Mouse (Mus musculus) forebrain, postnatal 0 days (tissue): ENCODE results near the gene Gm9573. TPM values are rescaled to one million over a fixed set of nuclear protein-coding genes. Genes with fewer than 3 reads are reported as not detected.

Source experiments
- ATAC-seq: fragments of 200-750 bp; cut with Nextera tagmentation; 2 replicates; pipeline ENCODE4 v1.8.0; 2017; ENCODE audit warnings: mild to moderate bottlenecking, moderate library complexity
- DNase-seq: peaks from one replicate; pipeline ENCODE4 v3.0.0-alpha.2; 2015
- H3K27ac ChIP-seq: fragments of 300-500 bp; sonication (generic); 2 replicates; pipeline ENCODE4 v1.5.1; 2014; ENCODE audit warnings: low read depth, mild to moderate bottlenecking, antibody characterized with exemption, low read length, moderate library complexity, mixed read lengths
- H3K27me3 ChIP-seq: fragments of 300-500 bp; sonication (generic); 2 replicates; pipeline ENCODE4 v1.6.1; 2014; ENCODE audit warnings: mild to moderate bottlenecking, low read length, mixed read lengths; ENCODE audit not compliant: insufficient read depth
- H3K36me3 ChIP-seq: fragments of 300-500 bp; sonication (generic); 2 replicates; pipeline ENCODE4 v1.6.1; 2014; ENCODE audit warnings: mild to moderate bottlenecking, moderate library complexity; ENCODE audit not compliant: insufficient read depth
- H3K4me1 ChIP-seq: fragments of 300-500 bp; sonication (generic); 2 replicates; pipeline ENCODE4 v1.6.1; 2014; ENCODE audit warnings: antibody characterized with exemption; ENCODE audit not compliant: insufficient read depth
- H3K4me2 ChIP-seq: fragments of 300-500 bp; sonication (generic); 2 replicates; pipeline ENCODE4 v1.6.1; 2014; ENCODE audit warnings: low read depth, mild to moderate bottlenecking, moderate library complexity
- H3K4me3 ChIP-seq: fragments of 300-500 bp; sonication (generic); 2 replicates; pipeline ENCODE4 v1.5.1; 2014; ENCODE audit warnings: low read depth, low read length, mixed read lengths
- H3K9ac ChIP-seq: fragments of 300-500 bp; sonication (generic); 2 replicates; pipeline ENCODE4 v1.6.1; 2014; ENCODE audit warnings: mild to moderate bottlenecking
- H3K9me3 ChIP-seq: fragments of 300-500 bp; sonication (generic); 2 replicates; pipeline ENCODE4 v1.6.1; 2016; ENCODE audit warnings: low read length
- CTCF ChIP-seq: sonication (generic); IDR thresholded peaks from 2 replicates; pipeline ENCODE4 v1.5.1; 2016; ENCODE audit warnings: antibody characterized with exemption, control low read depth, low read depth
- WGBS: fragments of 180-500 bp; shearing (Covaris S2); extraction: QIAGEN DNeasy Blood & Tissue Kit; methylation state at CpG from one replicate; pipeline ENCODE4 v1.1.7; 2014; 5-methylcytosine and 5-hydroxymethylcytosine counted together
- polyA plus RNA-seq: library from polyadenylated mRNA; unstranded; fragments of >200 nt; fragmentation: Nextera tagmentation; extraction: Ambion mirVana; gene quantifications from 2 replicates; pipeline ENCODE4 v1.2.1, GENCODE M21; 2015
- total RNA-seq: library from RNA; depleted of rRNA; stranded (reverse); fragments of >200 nt; gene quantifications from 2 replicates; pipeline ENCODE4 v1.2.3, GENCODE M21; 2014

Gene Gm9573
- total and polyA plus RNA-seq, 2 experiments from 2014 or later, result not detected

DNA sequence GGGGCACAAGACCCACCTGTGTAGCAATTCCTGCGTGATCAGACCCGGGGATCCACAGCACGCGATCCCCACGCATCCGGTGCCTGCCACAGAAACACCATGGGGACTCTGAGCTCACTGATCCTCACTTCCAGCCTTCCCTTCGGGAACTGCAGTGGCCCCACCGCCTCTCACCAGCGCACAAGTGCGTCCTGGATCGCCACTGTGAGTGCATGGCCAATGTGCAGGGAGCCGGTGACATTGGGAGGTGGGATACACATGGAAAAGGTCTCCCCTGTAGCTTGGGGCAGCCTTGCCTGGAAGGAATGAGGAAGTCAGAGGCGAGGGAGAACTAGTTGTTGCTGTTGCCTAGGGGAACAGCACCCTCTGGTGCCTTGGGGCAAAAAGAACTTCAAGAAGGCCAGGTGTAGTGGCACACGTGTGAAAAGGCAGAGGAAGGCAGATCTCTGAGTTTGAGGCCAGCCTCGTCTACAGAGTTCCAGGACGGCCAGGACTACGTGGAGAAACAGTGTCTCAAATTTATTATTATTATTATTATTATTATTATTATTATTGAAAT lies 39.6 kb upstream of the Gm9573 start:
- DNase-seq, result no peak
- no peaks in the 10 kb centered on the region for H3K9me3 ChIP-seq
- no peak overlapping the region for H3K9ac ChIP-seq
- 83% methylated on average over 17 of the region's 17 CpGs for WGBS
- no peak overlapping the region for H3K27ac ChIP-seq
- H3K4me3 ChIP-seq, result no peak overlapping the region
- H3K36me3 ChIP-seq, result peaks cover 33% of the 10 kb centered on the region
- no peak overlapping the region for H3K4me2 ChIP-seq
- no peaks in the 10 kb centered on the region for H3K4me1 ChIP-seq
- no peaks in the 10 kb centered on the region for H3K27me3 ChIP-seq
- TF ChIP-seq CTCF, result peak; percentile 41
- no peak for ATAC-seq

DNA sequence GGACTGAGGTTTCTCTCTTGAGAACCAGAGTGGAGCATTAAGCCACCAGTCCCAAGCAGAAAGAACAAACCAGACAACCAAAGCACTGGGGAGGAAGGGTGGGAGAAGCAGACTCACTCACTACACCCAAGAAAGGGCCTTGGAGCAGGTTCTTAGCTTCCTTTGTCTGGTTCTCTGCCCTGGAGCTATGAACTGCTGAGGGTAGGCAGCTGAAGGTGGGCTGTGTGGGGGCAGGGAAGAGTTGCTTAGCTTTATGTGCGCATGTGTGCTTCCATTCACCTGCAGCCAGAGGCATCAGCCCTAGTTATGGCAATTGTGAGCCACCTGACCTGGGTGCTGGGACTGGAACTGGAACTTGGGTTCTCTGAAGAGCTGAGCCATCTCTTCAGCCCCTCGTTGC lies 26.6 kb upstream of the Gm9573 start:
- Histone ChIP-seq H3K27ac (no peak overlapping the region), H3K9me3 (no peaks in the 10 kb centered on the region), H3K27me3 (no peaks in the 10 kb centered on the region), H3K4me2 (no peak overlapping the region), H3K4me1 (no peaks in the 10 kb centered on the region), H3K36me3 (peaks cover 26% of the 10 kb centered on the region), H3K9ac (no peak overlapping the region), H3K4me3 (no peak overlapping the region)
- 81% methylated on average over 2 of the region's 2 CpGs for WGBS
- ATAC-seq (no peak), DNase-seq (no peak)
- no peak for TF ChIP-seq CTCF

DNA sequence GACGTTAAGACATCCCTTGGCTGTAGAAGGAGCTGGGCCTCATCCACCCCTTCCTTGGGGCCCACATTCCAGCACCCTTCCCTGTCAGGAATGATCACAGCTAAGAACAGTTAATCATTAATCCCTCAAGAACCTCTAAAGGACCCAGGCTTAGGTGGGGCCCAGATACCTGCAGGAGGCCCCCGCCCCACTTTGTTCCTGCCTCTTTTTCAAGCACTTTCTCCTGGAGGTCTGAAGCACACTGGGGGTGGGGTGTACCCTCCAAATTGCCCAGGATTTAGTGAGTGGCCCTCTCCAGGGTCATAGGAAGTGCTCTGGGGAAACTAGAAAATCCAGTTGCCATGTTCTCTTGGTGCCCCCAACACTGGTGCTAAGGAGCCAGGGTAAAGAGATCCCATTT lies 23.0 kb upstream of the Gm9573 start:
- Histone ChIP-seq H3K4me3 (no peak overlapping the region), H3K27ac (no peak overlapping the region), H3K36me3 (no peaks in the 10 kb centered on the region), H3K27me3 (no peaks in the 10 kb centered on the region), H3K4me1 (no peaks in the 10 kb centered on the region), H3K4me2 (no peak overlapping the region), H3K9ac (no peak overlapping the region), H3K9me3 (no peaks in the 10 kb centered on the region)
- TF ChIP-seq CTCF, result no peak
- DNase-seq, result no peak
- WGBS, result 68% methylated on average over 2 of the region's 2 CpGs
- no peak for ATAC-seq

DNA sequence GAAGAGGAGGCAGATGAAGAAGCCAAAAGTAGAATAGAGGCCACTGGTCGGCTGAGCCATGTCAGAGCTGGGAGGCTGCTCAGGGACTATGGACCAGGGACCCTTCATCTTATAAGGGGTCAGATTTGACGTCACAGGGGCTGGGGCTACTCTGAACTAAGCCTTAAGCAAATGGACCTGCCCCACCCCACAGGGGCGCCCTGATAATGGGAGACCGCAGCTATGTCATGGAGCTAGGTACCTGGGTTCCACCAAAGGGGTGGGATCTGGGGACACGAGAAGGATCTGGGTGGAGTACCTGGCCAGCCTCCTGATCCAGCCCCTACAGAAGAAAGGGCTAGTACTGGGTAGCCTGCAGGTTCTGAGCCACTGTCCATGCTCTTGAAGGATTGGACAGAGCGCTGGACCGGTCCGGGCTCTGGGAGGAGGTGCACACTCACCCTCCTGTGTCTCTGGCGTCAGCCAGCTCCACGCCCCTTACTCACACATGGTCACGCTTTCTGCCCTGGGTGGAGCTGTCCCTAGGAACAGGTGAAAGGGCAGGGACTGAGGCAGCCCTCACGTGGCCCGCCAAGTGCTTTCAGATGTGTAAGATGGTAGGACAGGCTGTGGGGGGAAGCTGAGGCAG lies 17.3 kb upstream of the Gm9573 start, which contains the start of gene Mucl3:
Gene Mucl3, minus strand, starts transcription at position 87 of the 628 bp plus-strand sequence.
- Histone ChIP-seq H3K9ac (no peak within 1 kb of the TSS), H3K4me1 (no peaks in the 10 kb centered on the region), H3K9me3 (no peaks in the 10 kb centered on the region), H3K4me2 (no peak within 1 kb of the TSS), H3K4me3 (no peak within 1 kb of the TSS), H3K36me3 (no peaks in the 10 kb centered on the region), H3K27ac (no peak within 1 kb of the TSS), H3K27me3 (no peaks in the 10 kb centered on the region)
- no peak for TF ChIP-seq CTCF
- no peak for DNase-seq
- ATAC-seq, result no peak
- 76% methylated on average over 13 of the region's 13 CpGs for WGBS

DNA sequence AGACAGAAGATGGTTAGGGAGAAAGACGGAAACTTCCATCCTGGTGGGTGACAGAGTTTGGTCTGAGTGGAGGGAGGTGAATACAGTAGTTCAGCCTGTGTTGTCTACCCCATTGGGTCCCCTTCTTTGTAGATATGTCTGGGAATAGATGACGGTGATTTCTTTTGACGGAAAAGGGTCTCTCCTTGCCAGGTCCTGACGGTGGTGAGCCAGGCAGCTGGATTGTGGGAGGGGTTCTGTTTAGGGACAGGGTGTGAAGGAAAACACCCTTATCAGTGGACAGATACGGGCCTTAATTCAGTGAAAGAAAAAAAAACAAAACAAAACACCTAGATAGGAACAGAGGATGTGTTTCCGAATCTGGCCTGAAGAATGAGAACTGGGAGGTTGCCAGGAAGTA lies 12.9 kb upstream of the Gm9573 start:
- H3K4me3 ChIP-seq, result no peak overlapping the region
- TF ChIP-seq CTCF, result no peak
- no peak overlapping the region for H3K27ac ChIP-seq
- H3K27me3 ChIP-seq, result no peaks in the 10 kb centered on the region
- no peak for ATAC-seq
- no peaks in the 10 kb centered on the region for H3K9me3 ChIP-seq
- H3K36me3 ChIP-seq, result no peaks in the 10 kb centered on the region
- H3K4me2 ChIP-seq, result no peak overlapping the region
- DNase-seq, result no peak
- 80% methylated on average over 6 of the region's 6 CpGs for WGBS
- no peaks in the 10 kb centered on the region for H3K4me1 ChIP-seq
- H3K9ac ChIP-seq, result no peak overlapping the region

DNA sequence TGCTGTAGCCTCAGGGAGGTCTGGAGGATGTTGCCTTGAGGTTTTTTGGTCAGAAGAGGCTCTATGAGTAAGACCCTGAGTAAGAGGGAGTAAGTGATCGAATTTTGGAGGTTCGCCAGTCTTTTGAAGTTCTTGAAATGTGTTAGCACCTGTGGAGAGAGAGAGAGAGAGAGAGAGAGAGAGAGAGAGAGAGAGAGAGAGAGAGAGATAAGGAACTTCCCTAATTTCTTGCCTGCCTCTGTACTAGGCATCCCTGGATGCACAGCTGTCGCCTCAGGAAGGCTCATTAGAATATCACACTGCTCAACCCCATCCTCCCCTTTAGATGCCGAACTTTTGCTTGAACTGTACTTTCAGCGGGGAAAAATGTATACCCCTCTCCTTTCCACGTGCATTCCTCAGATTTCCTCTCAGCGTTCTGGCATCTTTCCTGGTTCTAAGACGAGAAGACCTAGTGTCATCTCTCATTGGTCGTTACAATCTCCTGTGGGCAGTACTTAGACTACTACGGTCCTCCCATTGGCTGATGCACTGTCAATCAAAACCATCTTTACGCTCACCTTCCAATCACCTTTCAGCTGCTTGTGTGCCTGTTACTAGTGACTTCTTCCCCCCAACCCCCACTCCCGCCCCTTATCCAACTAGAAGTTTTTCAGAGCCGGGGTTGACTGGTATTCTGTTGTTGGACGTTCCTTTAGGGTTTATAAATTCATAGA lies 12.2 kb upstream of the Gm9573 start:
- no peak for TF ChIP-seq CTCF
- Histone ChIP-seq H3K4me1 (no peaks in the 10 kb centered on the region), H3K9ac (no peak overlapping the region), H3K27me3 (no peaks in the 10 kb centered on the region), H3K9me3 (no peaks in the 10 kb centered on the region), H3K4me2 (no peak overlapping the region), H3K4me3 (no peak overlapping the region), H3K27ac (no peak overlapping the region), H3K36me3 (no peaks in the 10 kb centered on the region)
- DNase-seq, result peak; percentile 76
- ATAC-seq, result peak; percentile 66
- 28% methylated on average over 14 of the region's 14 CpGs for WGBS

DNA sequence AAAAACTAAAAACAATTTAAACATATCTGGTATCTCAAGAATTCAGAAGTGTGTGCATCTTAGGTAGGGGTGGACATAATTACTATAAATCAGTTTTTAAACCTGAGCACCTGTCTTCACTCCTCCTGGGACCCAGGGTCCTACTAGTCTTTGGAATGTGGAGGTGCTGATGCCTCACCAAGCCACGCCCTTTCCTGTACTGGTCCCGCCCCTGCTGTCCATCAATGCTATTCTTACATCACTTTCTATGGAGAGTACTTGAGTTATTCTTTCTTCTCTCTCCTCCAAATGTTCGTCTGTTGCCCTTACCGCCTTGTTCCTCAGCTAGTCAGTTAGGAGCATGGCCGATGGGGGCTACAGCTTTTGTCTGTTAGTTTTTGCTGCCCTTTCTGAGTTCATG lies 9.9 kb upstream of the Gm9573 start:
- no peaks in the 10 kb centered on the region for H3K9me3 ChIP-seq
- no peaks in the 10 kb centered on the region for H3K4me1 ChIP-seq
- TF ChIP-seq CTCF, result no peak
- peak overlapping the region; percentile 58; the same call in 1 of the 2 replicates for H3K4me2 ChIP-seq
- 0 out of 2 replicates have a peak overlapping the region, but pooled peaks have one; percentile 43 for H3K4me3 ChIP-seq
- peak; percentile 32; the same call in 1 of the 2 replicates for ATAC-seq
- WGBS, result 35% methylated on average over 5 of the region's 5 CpGs
- H3K36me3 ChIP-seq, result no peaks in the 10 kb centered on the region
- DNase-seq, result no peak
- no peaks in the 10 kb centered on the region for H3K27me3 ChIP-seq
- no peak overlapping the region for H3K9ac ChIP-seq
- no peak overlapping the region for H3K27ac ChIP-seq
